Mouse (Mus musculus): Measurements from ENCODE around the gene Hal.

DNA sequence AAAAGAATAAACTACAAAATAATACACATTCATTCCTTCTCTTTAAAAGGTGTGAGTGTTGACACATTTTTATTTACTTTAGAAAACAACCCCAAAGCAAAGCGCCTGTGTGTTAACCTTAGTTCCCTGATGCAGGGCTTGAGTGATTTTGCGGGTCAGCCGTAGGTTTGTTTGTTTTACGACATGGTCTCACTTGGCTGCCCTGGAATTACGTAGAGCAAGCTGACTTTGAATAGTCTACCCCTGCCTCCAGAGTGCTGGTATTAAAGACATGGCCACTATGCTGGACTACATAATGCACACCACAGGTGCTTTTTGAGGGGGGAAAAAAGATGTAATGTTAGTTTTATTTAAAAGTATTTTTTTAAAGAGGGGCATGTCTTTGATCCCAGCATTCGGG, 50.2 kb downstream of the Hal start:
- no peak for TF ChIP-seq POLR2A (IDR thresholded peaks at IDR 0.05; ENCODE audit: borderline replicate concordance, extremely low read depth, insufficient read depth, insufficient read length, poor library complexity, severe bottlenecking)
- TF ChIP-seq CTCF (IDR thresholded peaks at IDR 0.05; ENCODE audit: borderline replicate concordance, extremely low read depth, insufficient read depth, insufficient read length): no peak

Measured in brain, embryonic 14.5 days (tissue).